Mouse (Mus musculus) embryonic stem cell, embryonic (primary cell): ENCODE data around the gene Dnase1l2.

ENCODE experiments used
- CTCF ChIA-PET, 4 experiments: fragments of 300-600 bp in 2 of 4; fragments of 350-600 bp in 2 of 4; sonication (Branson Sonifier 250); formaldehyde crosslinking; loops; one replicate each; lab custom pipeline; 2022; ENCODE audit warnings: inconsistent platforms in 2 of 4; lab: Charles Lee
- POLR2A ChIA-PET, 4 experiments: fragments of 300-600 bp in 2 of 4; fragments of 350-600 bp in 2 of 4; sonication (Branson Sonifier 250); formaldehyde crosslinking; loops; one replicate each; lab custom pipeline; 2022; ENCODE audit warnings: antibody characterized with exemption in 4 of 4, inconsistent platforms in 1 of 4; lab: Charles Lee

Dnase1l2 gene

DNA sequence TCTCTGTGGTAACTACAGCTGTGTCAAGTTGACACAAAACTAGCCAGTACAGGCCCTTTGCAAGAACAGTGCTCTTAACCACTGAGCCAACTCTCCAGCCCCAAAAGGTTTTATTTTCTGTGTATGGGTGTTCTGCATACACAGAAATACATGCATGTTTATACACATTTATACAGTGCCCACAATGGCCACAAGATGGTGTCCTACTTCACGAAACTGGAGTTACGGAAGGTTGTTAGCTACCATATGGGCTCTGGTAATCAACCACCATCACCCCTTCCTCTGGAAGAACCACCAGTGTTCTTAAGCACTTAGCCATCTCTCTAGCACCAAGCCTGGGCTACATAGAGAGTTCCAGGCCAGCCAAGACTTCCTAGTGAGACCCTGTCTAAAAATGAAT is 18.7 kb upstream of the Dnase1l2 start:
- CTCF ChIA-PET: interaction anchor here in 3 of 4 experiments (0.6 to 1.2 kb wide), 12 partner anchors 9 to 379 kb away, joined by 3 to 8 read pairs (median 3); partner anchors contain the start of genes Mlst8 (in 2 of the 3), E4f1 (in 1 of the 3), Pgp (in 1 of the 3) and Traf7 (in 1 of the 3)
- POLR2A ChIA-PET: interaction anchor here in 2 of 4 experiments (0.8 to 3.0 kb wide), 7 partner anchors 8 to 66 kb away, joined by 3 to 23 read pairs (median 4); partner anchors contain the start of genes E4f1 (in 2 of the 2), Pgp (in 2 of the 2), Traf7 (in 2 of the 2) and Mlst8 (in 1 of the 2)

DNA sequence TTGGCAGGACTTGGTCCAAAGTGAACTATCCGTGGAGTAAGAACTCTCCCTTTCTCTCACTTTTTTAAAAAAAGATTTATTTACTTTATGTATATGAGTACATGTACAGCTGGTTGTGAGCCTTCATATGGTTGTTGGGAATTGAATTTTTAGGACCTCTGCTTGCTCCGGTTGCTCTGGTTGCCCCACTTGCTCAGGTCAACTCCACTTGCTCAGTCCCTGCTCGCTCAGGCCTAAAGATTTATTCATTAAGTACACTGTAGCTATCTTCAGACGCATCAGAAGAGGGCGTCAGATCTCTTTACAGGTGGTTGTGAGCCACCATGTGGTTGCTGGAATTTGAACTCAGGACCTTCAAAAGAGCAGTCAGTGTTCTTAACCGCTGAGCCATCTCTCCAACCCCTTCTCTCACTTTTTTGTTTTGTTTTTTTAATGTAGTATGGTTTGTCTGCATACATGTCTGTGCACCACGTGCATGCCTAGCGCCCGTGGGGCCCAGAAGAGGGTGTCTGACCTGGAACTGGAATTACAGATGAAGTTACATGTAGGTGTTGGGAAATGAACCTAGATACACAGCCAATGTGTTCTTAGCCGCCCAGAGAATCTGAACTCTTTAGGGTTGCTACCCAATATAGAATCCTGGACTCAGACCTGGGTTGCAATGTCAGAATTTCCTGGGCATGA is 12.8 kb upstream of the Dnase1l2 start:
- ChIA-PET POLR2A (interaction anchor here in 3 of 4 experiments (0.6 to 5.0 kb wide), 73 partner anchors 8 to 852 kb away, joined by 3 to 69 read pairs (median 5); partner anchors contain the start of genes E4f1 (in 3 of the 3), Pgp (in 3 of the 3), Ccnf (in 2 of the 3) and Dnase1l2 (in 2 of the 3)), CTCF (interaction anchor here (0.7 to 2.1 kb wide), 11 partner anchors 11 to 181 kb away, joined by 3 to 13 read pairs (median 4); partner anchors contain the start of genes E4f1 (in 2 of the 4), Pgp (in 2 of the 4), Caskin1 (in 1 of the 4) and Mlst8 (in 1 of the 4))

GRCm38 (mm10) chr17:24454756-24455522 is 12.0 kb upstream of the Dnase1l2 start:
- ChIA-PET POLR2A (interaction anchor here (0.5 to 5.0 kb wide), 102 partner anchors 8 to 851 kb away, joined by 3 to 69 read pairs (median 4); partner anchors contain the start of genes E4f1 (in 4 of the 4), Pgp (in 4 of the 4), Mlst8 (in 3 of the 4) and Pkd1 (in 3 of the 4)), CTCF (interaction anchor here (0.6 to 2.1 kb wide), 13 partner anchors 12 to 351 kb away, joined by 3 to 13 read pairs (median 4); partner anchors contain the start of genes E4f1 (in 2 of the 4), Pgp (in 2 of the 4), Caskin1 (in 1 of the 4) and Mlst8 (in 1 of the 4))

- ChIA-PET POLR2A (interaction anchor here (0.5 to 5.0 kb wide), 86 partner anchors 8 to 851 kb away, joined by 3 to 69 read pairs (median 5); partner anchors contain the start of genes E4f1 (in 4 of the 4), Pgp (in 4 of the 4), Eci1 (in 3 of the 4) and Mlst8 (in 3 of the 4)), CTCF (interaction anchor here (0.6 to 2.1 kb wide), 9 partner anchors 14 to 352 kb away, joined by 3 to 13 read pairs (median 4); partner anchors contain the start of genes E4f1 (in 1 of the 4), Mlst8 (in 1 of the 4), Pgp (in 1 of the 4) and Pkd1 (in 1 of the 4))
Observed at GRCm38 (mm10) chr17:24454218-24454755, 11.4 kb upstream of the Dnase1l2 start.

DNA sequence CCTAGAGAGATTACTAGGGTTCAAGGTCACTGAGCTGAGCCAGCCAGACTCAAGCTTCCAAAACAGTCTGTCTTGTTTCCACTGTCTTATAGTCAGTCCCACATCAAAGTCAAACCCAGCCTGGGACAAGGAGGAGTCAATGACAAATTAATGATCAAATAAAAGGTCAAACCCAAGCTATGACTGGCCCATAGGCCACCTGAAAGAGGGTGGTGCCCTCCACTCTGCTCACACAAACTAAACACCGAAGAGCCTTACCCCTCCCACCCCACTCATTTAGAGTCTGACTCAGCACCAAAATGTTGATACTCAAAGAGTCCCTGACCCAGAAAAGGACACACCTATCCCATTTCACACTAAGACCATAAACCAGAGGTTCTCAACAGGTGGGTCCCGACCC is 10.5 kb upstream of the Dnase1l2 start:
- POLR2A ChIA-PET: interaction anchor here in 3 of 4 experiments (0.5 to 5.0 kb wide), 16 partner anchors 9 to 216 kb away, joined by 3 to 69 read pairs (median 8); partner anchors contain the start of genes Dnase1l2 (in 2 of the 3), Mlst8 (in 2 of the 3), E4f1 (in 1 of the 3) and Eci1 (in 1 of the 3)

DNA sequence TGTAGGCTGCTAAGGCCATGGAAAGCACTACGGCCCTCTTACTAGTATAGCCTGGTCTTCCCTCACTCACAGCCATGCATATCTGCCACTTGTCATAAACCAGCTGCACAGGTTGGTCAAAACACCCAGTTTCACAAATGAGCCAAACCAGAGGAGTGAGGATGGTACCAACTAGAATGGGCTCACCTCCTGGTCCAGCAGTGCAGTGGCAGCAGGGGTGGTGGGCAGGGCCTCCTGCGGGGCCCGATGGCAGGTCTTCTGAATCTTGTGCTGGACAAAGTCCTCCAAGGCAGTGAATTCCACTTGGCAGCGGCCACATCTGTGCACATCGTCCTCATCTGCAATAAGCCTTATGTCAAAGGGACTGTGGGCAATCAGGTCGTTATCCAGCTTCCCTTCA is 8.3 kb upstream of the Dnase1l2 start:
- ChIA-PET CTCF (interaction anchor here in 2 of 4 experiments (0.5 to 1.9 kb wide), 3 partner anchors 15 to 29 kb away, joined by 3 to 7 read pairs (median 6); partner anchors contain the start of gene Mlst8 (in 1 of the 2)), POLR2A (interaction anchor here in 2 of 4 experiments (0.9 to 2.2 kb wide), 7 partner anchors 9 to 99 kb away, joined by 3 to 8 read pairs (median 4); partner anchors contain the start of genes Traf7 (in 2 of the 2) and Dnase1l2 (in 1 of the 2))

More for the DNA sequence above, 10.5 kb upstream of the Dnase1l2 start:
- CTCF ChIA-PET: interaction anchor here in 1 of 4 experiments (1.3 to 2.1 kb wide), 2 partner anchors 17 to 96 kb away, joined by 3 to 5 read pairs; partner anchors contain the start of gene Pkd1

- ChIA-PET CTCF (no interaction called here), POLR2A (interaction anchor here in 2 of 4 experiments (1.1 to 2.2 kb wide), 4 partner anchors 22 to 97 kb away, joined by 4 to 8 read pairs (median 6); partner anchors contain the start of genes Abca3 (in 1 of the 2) and Traf7 (in 1 of the 2))
Observed at GRCm38 (mm10) chr17:24449507-24449906, 6.6 kb upstream of the Dnase1l2 start.

- ChIA-PET POLR2A (interaction anchor here in 3 of 4 experiments (0.6 to 2.3 kb wide), 10 partner anchors 8 to 299 kb away, joined by 3 to 9 read pairs (median 3); partner anchors contain the start of genes Traf7 (in 2 of the 3) and Eci1 (in 1 of the 3)), CTCF (interaction anchor here in 2 of 4 experiments (1.0 kb wide), 2 partner anchors 9 to 10 kb away, joined by 3 read pairs; no protein-coding TSS in a partner anchor)
Observed at GRCm38 (mm10) chr17:24446590-24446989, 3.7 kb upstream of the Dnase1l2 start.

DNA sequence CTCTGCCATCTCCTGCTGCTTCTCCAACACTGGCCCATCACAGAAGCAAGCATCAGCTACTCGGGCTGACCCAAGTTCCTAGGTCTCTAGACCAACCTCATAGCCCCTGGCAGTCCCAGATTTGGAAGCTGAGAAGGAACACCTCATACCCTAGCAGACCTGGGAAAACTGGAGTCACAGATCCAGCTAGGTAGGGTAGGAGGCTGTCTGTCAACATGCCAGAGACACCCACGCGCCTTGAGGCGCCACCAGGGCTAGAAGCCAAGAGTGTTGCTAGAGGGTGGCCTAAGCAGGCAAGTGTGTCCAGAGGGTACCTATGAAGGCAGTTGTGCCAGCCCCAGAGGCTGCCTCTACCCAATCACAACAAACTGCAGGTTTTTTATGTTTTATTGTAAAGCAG is 504 bp upstream of the Dnase1l2 start:
- POLR2A ChIA-PET: interaction anchor here in 3 of 4 experiments (0.6 to 1.1 kb wide), 4 partner anchors 9 to 51 kb away, joined by 3 read pairs; no protein-coding TSS in a partner anchor
- CTCF ChIA-PET: interaction anchor here in 2 of 4 experiments (0.6 to 1.1 kb wide), 2 partner anchors 49 to 52 kb away, joined by 3 to 4 read pairs; no protein-coding TSS in a partner anchor

DNA sequence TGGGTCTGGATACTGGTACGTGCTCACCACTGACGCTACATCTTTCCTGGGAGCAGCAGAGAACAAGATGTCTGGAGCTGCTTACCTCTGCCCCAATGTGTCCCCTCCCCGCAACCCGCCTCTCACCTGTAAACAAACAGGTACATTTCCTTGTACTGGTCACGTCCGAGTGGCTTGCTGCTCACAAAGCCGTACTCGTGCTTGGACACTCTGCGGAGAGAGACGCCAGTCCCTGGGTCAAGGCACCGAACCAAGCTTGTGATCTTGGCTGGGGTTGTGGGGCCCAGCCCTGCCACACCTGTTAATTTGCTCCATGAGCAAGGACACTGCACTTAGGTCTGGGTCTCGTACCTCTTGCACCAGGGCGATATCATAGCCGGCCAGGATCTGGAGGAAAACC is 798 bp downstream of the Dnase1l2 start:
- ChIA-PET CTCF (interaction anchor here in 2 of 4 experiments (0.6 to 1.2 kb wide), 3 partner anchors 22 to 49 kb away, joined by 3 to 8 read pairs (median 4); partner anchors contain the start of gene Mlst8 (in 1 of the 2)), POLR2A (interaction anchor here (0.6 to 1.7 kb wide), 17 partner anchors 9 to 227 kb away, joined by 3 to 11 read pairs (median 3); partner anchors contain the start of genes Mlst8 (in 1 of the 4), Pkd1 (in 1 of the 4), Traf7 (in 1 of the 4) and Zfp598 (in 1 of the 4))

- ChIA-PET CTCF (interaction anchor here in 2 of 4 experiments (0.6 to 1.7 kb wide), 6 partner anchors 9 to 597 kb away, joined by 4 to 5 read pairs (median 4); partner anchors contain the start of genes Mlst8 (in 1 of the 2), Prss32 (in 1 of the 2) and Prss41 (in 1 of the 2)), POLR2A (interaction anchor here in 3 of 4 experiments (0.9 to 6.2 kb wide), 19 partner anchors 9 to 228 kb away, joined by 3 to 63 read pairs (median 3); partner anchors contain the start of genes Eci1 (in 2 of the 3), Abca3 (in 1 of the 3), Pkd1 (in 1 of the 3) and Rnps1 (in 1 of the 3))
Observed at GRCm38 (mm10) chr17:24441148-24441547, 1.8 kb downstream of the Dnase1l2 start.

- CTCF ChIA-PET: interaction anchor here in 2 of 4 experiments (0.8 to 1.7 kb wide), 7 partner anchors 9 to 597 kb away, joined by 3 to 5 read pairs (median 4); partner anchors contain the start of genes Mlst8 (in 1 of the 2), Prss32 (in 1 of the 2), Prss41 (in 1 of the 2) and Rnps1 (in 1 of the 2)
- POLR2A ChIA-PET: interaction anchor here in 3 of 4 experiments (0.6 to 6.2 kb wide), 25 partner anchors 8 to 199 kb away, joined by 3 to 63 read pairs (median 3); partner anchors contain the start of genes Eci1 (in 2 of the 3), Mlst8 (in 2 of the 3), Rnps1 (in 2 of the 3) and Abca3 (in 1 of the 3)
Observed at GRCm38 (mm10) chr17:24440377-24440776, 2.5 kb downstream of the Dnase1l2 start.

DNA sequence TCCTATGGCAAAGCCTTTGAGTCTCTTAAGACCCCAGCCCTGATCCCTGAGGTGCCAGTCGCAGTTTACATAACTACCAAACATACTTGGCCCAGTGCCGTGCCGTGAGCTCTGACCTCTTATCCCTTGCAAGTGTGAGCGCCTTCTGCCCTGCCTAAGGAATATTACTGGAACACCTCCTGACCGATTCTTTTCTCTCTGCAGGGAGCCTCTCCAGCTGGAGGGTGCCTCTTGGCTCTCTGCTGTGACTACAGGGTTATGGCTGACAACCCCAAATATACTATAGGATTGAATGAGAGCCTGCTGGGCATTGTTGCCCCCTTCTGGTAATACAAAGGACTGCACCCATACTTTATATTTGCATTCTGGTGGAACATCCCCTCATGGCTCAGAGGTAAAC is 5.9 kb downstream of the Dnase1l2 start:
- CTCF ChIA-PET: interaction anchor here in 3 of 4 experiments (0.5 to 2.4 kb wide), 12 partner anchors 9 to 468 kb away, joined by 3 to 7 read pairs (median 3); partner anchors contain the start of gene Eci1 (in 1 of the 3)
- POLR2A ChIA-PET: interaction anchor here in 3 of 4 experiments (0.8 to 6.2 kb wide), 17 partner anchors 9 to 198 kb away, joined by 3 to 63 read pairs (median 5); partner anchors contain the start of genes Eci1 (in 3 of the 3), Rnps1 (in 2 of the 3), E4f1 (in 1 of the 3) and Pgp (in 1 of the 3)

DNA sequence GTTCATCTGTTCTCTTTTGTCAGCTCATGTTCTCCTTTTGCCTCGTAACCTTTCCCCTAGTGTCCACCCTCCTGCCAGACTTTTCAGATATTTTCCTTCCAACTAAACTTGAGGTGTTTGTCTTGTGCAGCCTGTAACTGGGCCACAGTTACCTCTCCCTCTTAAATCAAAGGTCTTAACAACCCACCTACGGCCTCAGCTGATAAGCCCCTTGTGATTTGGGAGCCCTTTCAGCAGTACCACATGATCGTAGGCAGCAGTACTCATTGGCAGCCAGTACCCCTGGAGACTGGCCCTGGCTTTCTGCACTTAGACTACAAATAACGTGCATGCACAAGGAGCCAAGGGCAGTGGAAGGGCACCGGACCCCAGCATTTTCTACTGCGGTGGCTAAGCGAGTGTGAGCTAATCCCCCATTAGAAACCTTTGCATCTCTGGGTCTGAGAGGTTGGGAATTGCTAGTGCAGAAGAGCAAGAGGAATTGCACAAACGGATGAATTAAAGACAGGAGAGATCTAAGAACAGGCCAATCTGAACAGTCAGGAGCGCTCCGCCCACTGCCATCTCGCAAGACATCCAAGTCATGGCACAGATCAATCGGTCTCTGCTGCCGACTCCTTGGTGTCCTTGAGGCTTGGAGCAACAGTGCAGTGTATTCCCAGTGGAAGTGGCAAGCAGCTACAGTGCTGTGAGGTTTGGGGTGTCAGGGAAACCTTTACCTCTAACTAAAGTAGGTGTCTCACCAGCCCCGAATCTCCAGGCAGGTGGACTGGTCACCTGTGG is 13.5 kb downstream of the Dnase1l2 start:
- POLR2A ChIA-PET: interaction anchor here (0.6 to 9.9 kb wide), 37 partner anchors 7 to 861 kb away, joined by 3 to 201 read pairs (median 4); partner anchors contain the start of genes Rnps1 (in 3 of the 4), Ccnf (in 2 of the 4), Pkd1 (in 2 of the 4) and Traf7 (in 2 of the 4)
- CTCF ChIA-PET: interaction anchor here in 3 of 4 experiments (0.6 to 1.4 kb wide), 7 partner anchors 11 to 261 kb away, joined by 3 to 6 read pairs (median 3); partner anchors contain the start of gene Syngr3 (in 1 of the 3)
